Mouse (Mus musculus): ENCODE results near the gene Fer1l5. TPM values are rescaled to one million over a fixed set of nuclear protein-coding genes. Genes with fewer than 3 reads are reported as not detected.

Gene Fer1l5
- polyA plus RNA-seq, 1 experiment = not detected

DNA sequence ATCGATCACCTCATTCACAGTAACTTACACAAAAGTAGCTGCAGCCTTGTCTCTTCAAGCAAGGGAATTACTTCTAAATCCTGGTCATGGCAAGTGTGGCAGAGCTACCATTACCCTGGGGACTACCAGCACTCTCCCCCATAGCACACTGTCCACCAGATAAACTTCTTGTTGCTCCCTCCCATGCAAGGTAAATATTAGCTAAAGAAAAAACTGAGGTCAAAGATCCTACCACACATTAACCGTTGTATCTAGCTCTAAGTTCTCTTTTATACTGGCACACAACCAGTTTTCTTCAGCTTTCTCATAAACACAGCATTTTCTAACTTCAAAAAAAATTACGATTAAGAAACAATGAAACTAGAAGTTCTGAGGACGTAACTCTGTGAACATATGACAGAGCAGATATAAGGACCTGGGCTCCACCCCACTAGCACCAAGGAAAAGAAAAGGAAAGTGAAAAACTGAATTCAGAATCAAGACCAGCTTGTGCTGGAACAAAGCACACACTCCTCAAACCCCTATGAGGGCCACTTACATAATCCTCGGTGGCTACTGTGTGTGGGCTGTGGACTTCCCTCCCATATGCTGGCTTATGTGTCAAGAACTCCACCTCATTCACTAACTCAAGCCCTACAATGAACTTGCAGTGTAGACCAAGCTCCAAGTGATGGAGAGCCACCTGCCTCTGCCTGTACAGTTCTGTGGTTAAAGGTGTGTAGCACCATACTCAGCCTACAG is 15.0 kb upstream of the Fer1l5 start:
- Histone ChIP-seq H3K27me3 (replicated peaks) (no peaks in the 10 kb centered on the region), H3K36me3 (replicated peaks; ENCODE audit: low read length) (peaks cover 92% of the 10 kb centered on the region), H3K4me1 (peaks cover 7% of the 10 kb centered on the region), H3K4me3 (replicated peaks) (no peak overlapping the region), H3K9me3 (no peaks in the 10 kb centered on the region)
- no peak for TF ChIP-seq GATA1 (IDR thresholded peaks at IDR 0.05; ENCODE audit: borderline replicate concordance, low read length)

DNA sequence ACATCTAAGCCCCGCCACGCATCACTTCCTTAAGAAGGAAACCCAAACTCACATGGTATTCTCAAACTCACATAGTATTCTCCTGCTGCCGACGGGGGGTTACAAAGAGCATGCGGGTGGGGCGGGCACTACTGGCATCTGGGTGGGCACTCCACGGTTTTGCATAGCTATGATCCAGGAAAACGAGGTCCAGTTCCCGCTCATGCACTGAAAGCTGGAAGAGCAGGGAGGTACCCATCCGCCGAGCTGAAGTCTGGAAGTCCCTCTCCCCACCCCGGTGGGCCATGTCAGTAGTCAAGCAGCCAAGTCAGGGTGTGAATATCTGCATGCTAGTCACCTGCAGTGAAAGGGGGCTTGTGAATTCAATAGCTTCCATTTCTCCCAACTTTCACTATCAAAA is 4.4 kb upstream of the Fer1l5 start:
- peaks cover 8% of the 10 kb centered on the region for H3K27me3 ChIP-seq (replicated peaks)
- no peak for TF ChIP-seq GATA1 (IDR thresholded peaks at IDR 0.05; ENCODE audit: borderline replicate concordance, low read length)
- TF ChIP-seq FLI1 (IDR thresholded peaks at IDR 0.05; ENCODE audit: low read length) = no peak
- no peaks in the 10 kb centered on the region for H3K9me3 ChIP-seq
- H3K4me3 ChIP-seq (replicated peaks) = peak overlapping the region; percentile 95
- peaks cover 42% of the 10 kb centered on the region for H3K36me3 ChIP-seq (replicated peaks; ENCODE audit: low read length)
- H3K4me1 ChIP-seq = peaks cover 29% of the 10 kb centered on the region

DNA sequence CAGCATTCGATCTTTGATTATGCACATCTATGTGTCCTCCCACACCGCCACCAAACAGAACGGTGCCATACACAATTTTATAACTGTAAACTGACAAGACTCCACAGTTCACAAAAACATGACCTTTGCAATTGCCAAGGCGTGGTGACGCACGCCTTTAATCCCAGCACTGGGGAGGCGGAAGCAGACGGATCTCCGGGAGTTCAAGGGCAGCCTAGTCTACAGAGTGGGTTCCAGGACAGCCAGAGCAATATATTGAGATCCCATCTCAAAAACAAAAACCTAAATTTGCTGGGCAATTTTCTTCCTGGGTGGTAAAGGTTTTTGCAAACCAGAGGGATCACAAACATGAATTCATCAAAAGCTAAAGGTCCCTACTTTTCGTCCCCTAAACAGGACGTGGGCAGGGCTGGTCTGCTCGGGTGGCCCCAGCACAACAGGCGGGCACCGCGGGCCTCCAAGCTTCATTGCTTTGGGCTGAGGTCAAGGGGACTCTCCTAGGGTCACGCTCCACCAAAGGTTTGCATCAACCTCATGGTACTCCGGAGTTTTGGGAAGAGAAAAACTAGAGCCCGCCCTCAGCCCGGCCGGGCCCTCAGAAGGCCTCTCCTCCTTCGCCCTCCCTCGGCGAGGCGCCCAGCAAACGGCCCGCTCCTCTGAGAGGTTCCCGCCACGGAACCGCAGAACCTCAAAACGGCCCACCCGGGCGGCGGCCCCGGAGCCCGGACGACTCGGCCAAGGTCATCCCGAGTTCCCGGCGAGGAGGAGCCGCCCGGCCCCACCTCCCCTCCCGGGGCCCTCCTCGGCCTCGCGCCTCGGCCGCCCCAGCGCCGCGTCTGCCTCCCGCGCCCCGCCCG is 3.8 kb upstream of the Fer1l5 start:
- H3K27me3 ChIP-seq (replicated peaks) = peaks cover 13% of the 10 kb centered on the region
- no peaks in the 10 kb centered on the region for H3K9me3 ChIP-seq
- peaks cover 37% of the 10 kb centered on the region for H3K36me3 ChIP-seq (replicated peaks; ENCODE audit: low read length)
- TF ChIP-seq FLI1 (IDR thresholded peaks at IDR 0.05; ENCODE audit: low read length) (no peak), GATA1 (IDR thresholded peaks at IDR 0.05; ENCODE audit: borderline replicate concordance, low read length) (no peak)
- H3K4me3 ChIP-seq (replicated peaks) = peak overlapping the region; percentile 95
- peaks cover 29% of the 10 kb centered on the region for H3K4me1 ChIP-seq

DNA sequence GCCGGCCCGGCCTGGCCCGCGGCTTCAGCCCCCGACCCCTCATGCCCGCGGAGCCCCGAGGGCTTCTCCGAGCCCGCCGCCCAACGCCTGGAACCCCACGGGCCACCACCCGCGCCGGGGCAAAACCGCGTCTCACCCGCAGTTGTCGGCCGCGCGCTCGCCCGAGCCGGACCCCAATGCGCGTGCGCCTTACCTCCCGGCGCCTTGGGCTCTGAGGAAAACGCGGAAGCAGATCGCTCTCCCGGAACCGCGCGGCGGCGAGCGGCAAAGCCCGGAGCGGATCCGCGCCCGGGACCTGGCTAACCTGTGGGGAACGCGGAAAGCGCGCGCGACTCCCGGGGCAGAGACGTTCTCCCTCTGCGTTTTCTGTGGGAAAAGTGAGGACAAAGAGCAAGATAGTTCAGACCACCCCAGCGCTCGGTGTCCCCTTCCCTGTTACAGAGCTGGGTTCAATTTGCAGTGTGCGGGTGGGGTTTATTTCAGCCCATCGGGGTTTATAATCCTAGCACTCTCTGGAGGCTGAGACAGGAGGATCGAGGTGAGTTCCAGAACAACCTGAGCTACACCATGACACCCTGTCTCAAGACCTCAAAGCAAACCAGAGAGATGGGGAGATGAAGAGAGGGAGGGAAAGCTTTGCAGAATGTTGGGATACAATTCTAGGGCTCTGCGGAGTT is 3.0 kb upstream of the Fer1l5 start, which contains the start of gene Kansl3:
Gene Kansl3 (minus strand): TSS at position 213 of the 677 bp plus-strand sequence.
- TF ChIP-seq GATA1 (IDR thresholded peaks at IDR 0.05; ENCODE audit: borderline replicate concordance, low read length) = no peak
- TF ChIP-seq FLI1 (IDR thresholded peaks at IDR 0.05; ENCODE audit: low read length) = no peak
- H3K36me3 ChIP-seq (replicated peaks; ENCODE audit: low read length) = peaks cover 30% of the 10 kb centered on the region
- peak within 1 kb of the TSS; percentile 95 for H3K4me3 ChIP-seq (replicated peaks)
- no peaks in the 10 kb centered on the region for H3K9me3 ChIP-seq
- H3K4me1 ChIP-seq = peaks cover 32% of the 10 kb centered on the region
- H3K27me3 ChIP-seq (replicated peaks) = peaks cover 19% of the 10 kb centered on the region

DNA sequence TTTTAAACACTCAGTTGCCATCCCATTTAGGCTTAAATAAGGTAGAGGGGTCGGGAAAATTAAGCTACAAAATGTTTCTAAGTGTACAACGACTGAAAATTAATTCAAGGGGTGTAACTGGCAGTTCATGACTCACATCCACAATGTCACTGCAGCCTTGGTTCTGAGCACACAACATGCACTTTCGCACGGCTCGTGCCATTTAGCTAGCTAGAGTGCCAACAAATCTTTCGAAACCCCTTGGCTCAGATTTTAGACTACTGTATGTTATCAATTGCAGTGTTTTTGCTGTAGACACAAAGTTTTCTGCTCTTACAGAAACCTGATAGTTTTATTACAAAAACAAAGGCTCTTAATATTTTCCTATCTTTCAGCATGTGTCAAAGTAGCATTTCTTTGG is 1.2 kb upstream of the Fer1l5 start:
- H3K4me3 ChIP-seq (replicated peaks) = no peak overlapping the region
- no peak for TF ChIP-seq FLI1 (IDR thresholded peaks at IDR 0.05; ENCODE audit: low read length)
- no peak for TF ChIP-seq GATA1 (IDR thresholded peaks at IDR 0.05; ENCODE audit: borderline replicate concordance, low read length)
- peaks cover 23% of the 10 kb centered on the region for H3K4me1 ChIP-seq
- H3K27me3 ChIP-seq (replicated peaks) = peaks cover 35% of the 10 kb centered on the region
- H3K9me3 ChIP-seq = no peaks in the 10 kb centered on the region
- H3K36me3 ChIP-seq (replicated peaks; ENCODE audit: low read length) = peaks cover 13% of the 10 kb centered on the region

DNA sequence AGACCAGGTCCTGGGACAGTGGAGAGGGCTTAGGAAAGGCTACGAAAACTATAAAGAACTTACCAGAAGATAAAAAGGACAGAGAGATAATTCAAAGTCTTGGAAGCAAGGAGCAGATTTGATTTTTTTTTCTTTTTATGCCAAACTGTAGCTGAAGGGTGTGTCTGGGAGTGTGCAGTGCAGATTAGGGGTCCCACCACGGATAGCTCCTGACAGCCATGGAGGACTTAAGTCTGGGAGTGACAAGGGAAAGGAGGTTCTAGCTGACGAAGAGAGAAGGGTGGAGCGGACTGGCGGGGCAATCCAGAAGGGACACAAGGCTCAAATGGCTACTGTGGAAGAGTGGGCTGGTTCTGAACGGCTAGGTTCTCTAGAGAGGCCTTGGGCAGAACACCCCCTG is 6.8 kb downstream of the Fer1l5 start:
- TF ChIP-seq FLI1 (IDR thresholded peaks at IDR 0.05; ENCODE audit: low read length) = no peak
- TF ChIP-seq GATA1 (IDR thresholded peaks at IDR 0.05; ENCODE audit: borderline replicate concordance, low read length) = no peak
- H3K9me3 ChIP-seq = 0 out of 2 replicates have a peak, but pooled peaks cover 2% of the 10 kb centered on the region
- H3K36me3 ChIP-seq (replicated peaks; ENCODE audit: low read length) = no peaks in the 10 kb centered on the region
- no peak overlapping the region for H3K4me3 ChIP-seq (replicated peaks)
- peaks cover 2% of the 10 kb centered on the region; the same call in 1 of the 2 replicates for H3K4me1 ChIP-seq
- peaks cover 47% of the 10 kb centered on the region for H3K27me3 ChIP-seq (replicated peaks)

DNA sequence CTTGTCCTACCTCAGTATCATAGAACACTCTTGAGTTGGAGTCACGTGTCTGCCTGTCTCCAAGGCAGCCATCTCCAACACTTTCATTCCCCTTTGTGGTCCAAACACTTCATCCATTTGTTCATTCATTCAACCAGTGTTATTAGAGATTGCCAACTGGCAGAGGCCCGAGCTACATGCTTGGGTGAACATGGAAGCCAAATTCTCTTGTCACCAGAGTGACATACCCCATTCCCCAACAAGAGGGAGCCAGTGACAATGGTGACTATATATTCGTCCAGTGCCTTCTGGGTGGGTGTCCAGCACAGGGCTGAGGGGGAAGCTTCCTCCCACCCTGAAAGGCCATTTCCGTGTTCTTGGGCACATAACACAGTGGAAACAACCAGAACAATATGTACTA is 7.5 kb downstream of the Fer1l5 start:
- no peak overlapping the region for H3K4me3 ChIP-seq (replicated peaks)
- 0 out of 2 replicates have a peak, but pooled peaks cover 2% of the 10 kb centered on the region for H3K9me3 ChIP-seq
- no peaks in the 10 kb centered on the region for H3K36me3 ChIP-seq (replicated peaks; ENCODE audit: low read length)
- H3K4me1 ChIP-seq = no peaks in the 10 kb centered on the region
- TF ChIP-seq GATA1 (IDR thresholded peaks at IDR 0.05; ENCODE audit: borderline replicate concordance, low read length) (no peak), FLI1 (IDR thresholded peaks at IDR 0.05; ENCODE audit: low read length) (no peak)
- peaks cover 47% of the 10 kb centered on the region for H3K27me3 ChIP-seq (replicated peaks)

DNA sequence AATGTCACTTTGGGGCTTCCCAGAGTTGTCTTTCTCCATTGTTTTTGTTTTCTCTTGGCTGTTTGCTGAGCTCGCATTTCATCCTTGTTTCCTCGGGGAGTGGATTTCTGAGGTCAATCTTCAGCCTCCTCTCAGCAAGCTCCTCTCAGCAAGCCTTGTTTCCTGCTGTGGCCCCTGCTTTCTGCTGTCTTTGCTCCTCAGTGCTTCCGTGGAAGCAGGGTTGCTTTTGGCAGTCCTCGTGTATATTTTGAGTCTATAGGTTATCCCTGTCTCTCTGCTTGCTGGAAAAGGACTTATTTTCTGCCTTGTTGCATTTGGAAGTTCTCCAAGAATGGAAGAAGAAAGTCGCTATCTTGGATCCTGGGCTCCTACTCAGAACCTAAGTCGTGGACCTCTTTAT is 24.9 kb downstream of the Fer1l5 start:
- Histone ChIP-seq H3K4me3 (replicated peaks) (no peak overlapping the region), H3K27me3 (replicated peaks) (peaks cover 52% of the 10 kb centered on the region), H3K4me1 (no peaks in the 10 kb centered on the region), H3K36me3 (replicated peaks; ENCODE audit: low read length) (no peaks in the 10 kb centered on the region), H3K9me3 (no peaks in the 10 kb centered on the region)
- TF ChIP-seq GATA1 (IDR thresholded peaks at IDR 0.05; ENCODE audit: borderline replicate concordance, low read length) = no peak
- no peak for TF ChIP-seq FLI1 (IDR thresholded peaks at IDR 0.05; ENCODE audit: low read length)

DNA sequence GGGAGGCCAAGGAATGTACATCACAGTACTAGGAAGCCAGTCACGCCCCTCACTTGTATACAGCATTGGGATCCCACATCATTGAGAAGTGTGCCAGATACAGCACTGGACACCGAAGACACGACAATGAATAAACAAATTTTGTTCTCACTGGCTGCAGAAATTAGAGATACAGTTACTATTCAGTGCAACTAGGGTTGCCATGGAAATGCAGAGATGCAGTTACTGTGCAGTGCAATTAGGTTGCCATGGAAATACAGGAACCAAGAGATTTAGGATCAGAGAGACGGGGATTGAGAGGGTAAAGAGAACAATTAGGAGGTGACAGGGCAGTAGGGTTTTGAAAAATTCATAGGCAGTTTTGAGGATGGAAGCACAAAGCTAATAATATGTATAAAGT is 29.4 kb downstream of the Fer1l5 start:
- Histone ChIP-seq H3K4me3 (replicated peaks) (no peak overlapping the region), H3K27me3 (replicated peaks) (peaks cover 63% of the 10 kb centered on the region), H3K36me3 (replicated peaks; ENCODE audit: low read length) (no peaks in the 10 kb centered on the region), H3K9me3 (peaks cover 9% of the 10 kb centered on the region; the same call in 1 of the 2 replicates), H3K4me1 (no peaks in the 10 kb centered on the region; the same call in 1 of the 2 replicates)
- TF ChIP-seq FLI1 (IDR thresholded peaks at IDR 0.05; ENCODE audit: low read length) (no peak), GATA1 (IDR thresholded peaks at IDR 0.05; ENCODE audit: borderline replicate concordance, low read length) (no peak)
